Comparison of ENCODE assay signal across 20 mouse cellular contexts in genomic region chr12:116449536-116449935, GRCm38 (mm10). TPM values are rescaled to one million over a fixed set of nuclear protein-coding genes. Genes with fewer than 3 reads are reported as not detected.
A peak's percentile ranks its signal among the peaks of the same experiment; 100 is the strongest.
DNase-seq lines count a peak whose midpoint lies in the region; ATAC-seq lines count a peak whose summit lies in the region.
"Had no signal": no experiment of that assay in that cellular context is flagged by ENCODE, and none has a peak within 500 bp of the region (broad histone marks: within the 10 kb centered on the region; RNA-seq: fewer than 3 reads in every experiment).

No protein-coding gene starts in this region.

- no peak overlapping the region for H3K27ac ChIP-seq in stomach, embryonic 15.5 days
- H3K27ac ChIP-seq: embryonic facial prominence, embryonic 10.5 days; forebrain, embryonic 13.5 days; heart, embryonic 13.5 days; neural tube, embryonic 12.5 days had no signal

- no peaks in the 10 kb centered on the region for H3K27me3 ChIP-seq in stomach, embryonic 15.5 days (replicated peaks)
- H3K27me3 ChIP-seq: forebrain, embryonic 13.5 days; heart, embryonic 13.5 days; neural tube, embryonic 12.5 days had no signal

- H3K36me3 ChIP-seq in stomach, embryonic 15.5 days, result peaks cover 13% of the 10 kb centered on the region; the same call in 1 of the 2 replicates

- DNase-seq in embryo, embryonic 11 days, result peak; percentile 1
- DNase-seq in embryo, embryonic 10 days (ENCODE audit: low spot score), result no peak
- peak; percentile 71 for DNase-seq in kidney, adult 9 months
- DNase-seq in kidney, postnatal 4 days, result peak; percentile 22 to 45
- DNase-seq in layer of hippocampus, postnatal 14 days (ENCODE audit: low spot score in 2 of 2), result no peak
- DNase-seq in left cerebral cortex, postnatal 14 days (ENCODE audit: low spot score in 2 of 2), result no peak
- DNase-seq in layer of hippocampus, adult 8-10 months (ENCODE audit: low spot score in 2 of 2), result no peak
- DNase-seq: adrenal gland, adult 2 months; cerebellum, postnatal 14 days; heart, postnatal 4 days; layer of hippocampus, adult 9-11 months; lung, postnatal 10 days; thymus, postnatal 36 days had no signal

- H3K4me1 ChIP-seq in stomach, embryonic 15.5 days, result no peaks in the 10 kb centered on the region
- H3K4me1 ChIP-seq: embryonic facial prominence, embryonic 10.5 days; forebrain, embryonic 13.5 days; heart, embryonic 13.5 days; neural tube, embryonic 12.5 days had no signal

- no peaks in the 10 kb centered on the region for H3K9me3 ChIP-seq in stomach, embryonic 15.5 days
- H3K9me3 ChIP-seq: embryonic facial prominence, embryonic 10.5 days; forebrain, embryonic 13.5 days; heart, embryonic 13.5 days; neural tube, embryonic 12.5 days had no signal

- intact Hi-C loops in left cerebral cortex, postnatal 14 days (cut with DNase I), result no loop called here

- 96% methylated on average over 2 of the region's 2 CpGs for WGBS in stomach, embryonic 15.5 days

- H3K9ac ChIP-seq in stomach, embryonic 15.5 days, result no peak overlapping the region
- H3K9ac ChIP-seq: forebrain, embryonic 13.5 days; heart, embryonic 13.5 days; neural tube, embryonic 12.5 days had no signal

- peak; percentile 60; the same call in 1 of the 2 replicates for ATAC-seq in stomach, embryonic 15.5 days (ENCODE audit: insufficient read depth, low FRiP score, low read depth)
- ATAC-seq: forebrain, embryonic 13.5 days had no signal

- H3K4me3 ChIP-seq in stomach, embryonic 15.5 days (replicated peaks), result no peak overlapping the region
- H3K4me3 ChIP-seq: embryonic facial prominence, embryonic 10.5 days; forebrain, embryonic 13.5 days; heart, embryonic 13.5 days; neural tube, embryonic 12.5 days had no signal

- no peak overlapping the region for H3K4me2 ChIP-seq in stomach, embryonic 15.5 days
- H3K4me2 ChIP-seq: forebrain, embryonic 13.5 days; heart, embryonic 13.5 days; neural tube, embryonic 12.5 days had no signal

RNA-seq across cellular contexts. Expression of gene Ptprn2, which starts 36.0 kb away (rescaled TPM):
- 3.7 and 4.7 TPM in 2 replicates for polyA plus RNA-seq in stomach, embryonic 15.5 days (2015; fragmentation: Nextera tagmentation; extraction: Ambion mirVana)
- 100 to 1,000 TPM; 256 to 277 TPM for total RNA-seq in layer of hippocampus, postnatal 14 days (2021)
- 100 to 1,000 TPM; 383 to 385 TPM for total RNA-seq in left cerebral cortex, postnatal 14 days (2021)
- total RNA-seq in layer of hippocampus, adult 8-10 months (2022), result 100 to 1,000 TPM; 279 to 314 (median 303) TPM
- total RNA-seq: megakaryocyte-erythroid progenitor cell, adult 5-6 weeks; MEL had no signal

RNA-seq across cellular contexts. Expression of gene Ncapg2, which starts 44.3 kb away (rescaled TPM):
- 35.8 and 40.1 TPM in 2 replicates for polyA plus RNA-seq in stomach, embryonic 15.5 days (2015; fragmentation: Nextera tagmentation; extraction: Ambion mirVana)
- 1 to 10 TPM; 5.4 to 6.1 TPM for total RNA-seq in layer of hippocampus, postnatal 14 days (2021)
- 1 to 10 TPM; 4.7 to 6.4 TPM for total RNA-seq in left cerebral cortex, postnatal 14 days (2021)
- 1 to 10 TPM; 5.3 to 6.9 (median 6.0) TPM for total RNA-seq in layer of hippocampus, adult 8-10 months (2022)

Comparison
In these comparisons a context has a peak if more than half of its experiments do, and no peak if none do; other contexts are left out.
1. DNase-seq: peak in embryo, embryonic 11 days (single experiment), kidney, adult 9 months (single experiment) and kidney, postnatal 4 days (2 of 2); none in embryo, embryonic 10 days (single experiment), layer of hippocampus, postnatal 14 days (0 of 2), left cerebral cortex, postnatal 14 days (0 of 2) and layer of hippocampus, adult 8-10 months (0 of 2).